Mouse (Mus musculus) liver, adult (tissue): ENCODE data around the gene Mvb12b.

Experiments used
- GATA4 ChIP-seq: IDR thresholded peaks from 2 replicates; pipeline ENCODE4 v1.6.1; 2014; ENCODE audit warnings: mild to moderate bottlenecking, low read length; ENCODE audit not compliant: insufficient replicate concordance

Mvb12b gene

GRCm38 (mm10) chr2:33907174-33907573 is 19.4 kb upstream of the Mvb12b start:
- TF ChIP-seq GATA4 = no peak

DNA sequence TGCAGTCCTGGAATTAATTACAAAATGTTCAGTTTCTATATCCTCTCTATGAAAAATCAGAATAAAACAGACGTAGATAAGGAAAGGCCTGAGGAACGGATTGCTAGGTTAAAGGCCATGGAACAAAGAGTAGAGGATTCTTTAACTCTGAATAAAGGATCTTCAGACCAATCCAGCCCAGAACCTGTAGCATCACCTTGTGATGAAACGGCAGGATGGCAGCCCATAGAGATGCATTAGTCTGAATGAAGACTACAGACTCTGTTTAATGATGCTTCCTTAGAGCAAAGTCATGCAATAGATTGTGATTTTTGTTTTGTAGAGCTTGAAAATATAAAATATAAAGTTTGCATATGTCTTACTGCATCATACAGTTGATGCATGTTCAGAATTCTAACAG is 8.1 kb upstream of the Mvb12b start:
- TF ChIP-seq GATA4 = no peak

GRCm38 (mm10) chr2:33893151-33893550 is 5.4 kb upstream of the Mvb12b start:
- TF ChIP-seq GATA4 = no peak

DNA sequence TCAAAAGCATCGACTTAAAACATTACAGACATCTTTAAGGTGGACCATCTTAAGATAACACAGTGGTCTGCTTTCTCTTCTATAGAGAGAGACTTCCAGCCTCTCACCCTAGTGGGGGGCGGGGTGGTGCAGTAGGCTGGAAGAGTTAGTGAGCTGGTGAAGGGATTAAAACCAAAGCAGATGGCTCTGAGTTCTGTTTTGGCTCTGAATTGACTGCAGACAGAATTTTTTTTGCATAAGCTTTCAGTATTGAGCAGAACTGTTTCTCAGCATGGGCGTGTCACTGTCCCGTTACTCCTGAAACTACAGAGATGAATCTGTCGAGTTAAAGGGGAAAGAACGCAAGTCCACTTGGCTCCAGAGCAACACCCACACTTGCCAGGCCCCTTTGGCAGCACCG is 4.6 kb upstream of the Mvb12b start:
- TF ChIP-seq GATA4 = no peak

DNA sequence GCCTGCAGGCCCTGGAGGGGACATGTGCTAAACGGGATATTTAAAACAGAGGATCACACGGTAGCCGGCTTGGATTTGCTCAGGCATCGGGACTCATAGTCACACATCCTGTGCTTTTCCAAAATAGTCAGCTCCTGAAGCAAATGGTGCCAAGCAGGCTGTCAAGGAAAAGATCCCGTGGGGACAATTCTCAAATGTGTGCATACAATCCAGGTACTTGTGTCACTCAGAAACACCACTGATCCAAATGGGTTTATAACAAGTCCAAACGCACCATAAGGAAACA is 297 bp upstream of the Mvb12b start:
- TF ChIP-seq GATA4 = no peak

DNA sequence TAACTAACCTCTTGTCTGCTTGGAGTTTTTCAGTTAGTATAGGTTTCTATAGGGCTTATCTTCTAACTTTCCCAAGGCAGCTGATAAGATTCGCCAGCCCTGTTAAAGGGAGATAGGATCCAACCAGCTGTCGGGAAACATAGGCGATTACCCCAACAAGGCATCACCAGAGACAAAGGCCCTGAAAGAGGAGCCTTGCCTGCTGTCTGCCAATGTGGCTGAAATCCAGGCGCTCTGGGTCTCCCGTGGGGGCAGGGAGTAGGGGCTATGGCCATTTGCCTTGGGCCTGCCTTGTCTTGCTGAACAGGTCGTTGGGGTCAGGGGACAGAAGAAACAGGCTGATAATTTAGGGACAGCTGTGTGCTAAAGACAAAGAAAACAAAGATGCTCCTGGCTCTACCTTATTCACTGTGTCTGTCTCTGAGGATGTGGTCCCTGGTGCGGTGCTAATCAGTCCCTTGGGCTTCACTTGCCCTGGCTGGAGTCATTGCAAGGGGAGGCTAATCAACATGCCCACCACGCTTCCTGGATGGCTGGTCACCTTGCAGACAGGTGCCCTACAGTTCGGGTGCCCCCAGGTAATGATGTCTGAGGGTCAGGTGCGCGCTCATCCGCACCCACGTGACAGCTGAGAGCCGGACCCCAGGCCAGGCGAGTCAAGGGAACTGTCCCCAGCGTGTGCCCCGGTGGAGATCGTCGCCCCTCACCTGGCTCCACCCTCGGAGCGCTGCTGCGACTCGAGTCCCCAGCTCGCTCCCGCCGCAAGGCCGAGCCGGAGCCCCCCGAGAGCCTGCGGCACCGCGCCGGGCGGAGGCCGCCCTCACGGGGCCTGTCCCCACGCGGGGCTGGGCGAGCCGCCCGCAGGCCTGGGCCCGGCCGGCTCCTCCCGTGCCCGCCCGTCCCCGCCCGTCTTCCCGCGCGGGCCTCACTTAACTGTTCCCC is 1.1 kb downstream of the Mvb12b start:
- TF ChIP-seq GATA4 = no peak

- TF ChIP-seq GATA4 = no peak
Observed at GRCm38 (mm10) chr2:33885264-33885651, 2.5 kb downstream of the Mvb12b start.

DNA sequence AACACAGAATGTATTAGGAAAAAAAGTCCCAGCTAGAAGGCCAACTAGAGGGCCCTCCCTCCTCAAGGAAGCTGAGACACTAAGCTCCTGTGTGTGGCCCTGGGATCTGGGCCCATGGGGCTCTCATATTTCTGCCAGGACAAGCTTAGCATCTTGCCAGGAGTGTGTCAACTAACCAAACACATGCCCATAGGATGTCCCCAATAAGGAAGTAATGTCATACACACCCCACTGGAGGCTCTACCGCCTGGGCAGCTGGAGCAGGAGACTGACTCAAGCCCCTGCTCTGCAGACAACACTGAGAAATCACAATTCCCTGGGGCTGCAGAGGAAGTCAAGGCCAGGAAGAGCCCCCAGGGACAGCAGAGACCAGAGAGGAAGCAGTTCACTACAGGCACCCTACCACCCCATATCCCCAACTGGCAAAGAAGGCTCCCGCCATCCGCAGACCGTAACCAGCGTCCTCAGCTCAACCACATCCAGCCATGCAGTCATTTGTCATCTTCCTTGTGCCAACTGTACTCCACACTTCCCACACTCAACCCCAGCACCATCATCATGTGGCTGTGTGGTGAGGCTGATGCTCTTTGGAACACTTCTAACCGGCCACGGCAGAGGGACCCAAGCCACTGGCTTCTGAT is 3.0 kb downstream of the Mvb12b start:
- TF ChIP-seq GATA4 = no peak

- TF ChIP-seq GATA4 = no peak
Observed at GRCm38 (mm10) chr2:33879223-33879622, 8.5 kb downstream of the Mvb12b start.

- TF ChIP-seq GATA4 = no peak
Observed at GRCm38 (mm10) chr2:33878437-33878836, 9.3 kb downstream of the Mvb12b start.

- no peak for TF ChIP-seq GATA4
Observed at GRCm38 (mm10) chr2:33877663-33878360, 9.9 kb downstream of the Mvb12b start.

- TF ChIP-seq GATA4 = no peak
Observed at GRCm38 (mm10) chr2:33876529-33877290, 11.0 kb downstream of the Mvb12b start.

GRCm38 (mm10) chr2:33875594-33875993 is 12.2 kb downstream of the Mvb12b start:
- no peak for TF ChIP-seq GATA4

- no peak for TF ChIP-seq GATA4
Observed at GRCm38 (mm10) chr2:33874856-33875576, 12.7 kb downstream of the Mvb12b start.

DNA sequence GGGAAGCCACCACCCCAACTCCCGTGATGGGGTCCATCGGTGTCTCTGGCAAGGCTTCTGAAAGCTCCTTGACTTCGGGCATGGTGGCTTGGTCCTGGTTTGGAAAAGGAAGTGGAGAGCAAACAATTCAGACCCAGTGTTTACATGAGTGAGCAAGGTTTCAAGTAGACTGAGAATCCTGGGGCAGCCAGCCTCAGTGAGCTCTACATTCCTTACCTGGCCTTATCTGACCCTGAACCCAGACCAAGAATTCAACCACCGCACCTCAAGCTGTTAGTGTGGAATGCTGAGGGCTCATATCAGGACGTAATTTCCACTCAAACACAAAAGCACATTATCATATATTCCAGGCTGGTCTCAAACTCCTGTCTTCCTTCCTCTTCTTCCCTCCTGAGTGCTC is 13.4 kb downstream of the Mvb12b start:
- TF ChIP-seq GATA4 = no peak
